Mouse (Mus musculus) testis, adult 2 months (tissue): ENCODE data around the gene Ssbp3. TPM values are rescaled to one million over a fixed set of nuclear protein-coding genes. Genes with fewer than 3 reads are reported as not detected.

Experiments
- H3K27ac ChIP-seq: fragments of 200-500 bp; 2 replicates; pipeline ENCODE4 v1.5.1; 2012; ENCODE audit warnings: low read depth, low read length; ENCODE audit not compliant: control insufficient read depth, insufficient read depth
- H3K27me3 ChIP-seq: fragments of 200-500 bp; 2 replicates; pipeline ENCODE4 v1.6.1; 2012; ENCODE audit warnings: mild to moderate bottlenecking, low read length, moderate library complexity; ENCODE audit not compliant: control insufficient read depth, insufficient read depth
- H3K36me3 ChIP-seq: fragments of 200-500 bp; 2 replicates; pipeline ENCODE4 v1.6.1; 2012; ENCODE audit warnings: mild to moderate bottlenecking, low read length; ENCODE audit not compliant: control insufficient read depth, insufficient read depth
- H3K4me1 ChIP-seq: fragments of 200-500 bp; 2 replicates; pipeline ENCODE4 v1.6.1; 2012; ENCODE audit warnings: low read length; ENCODE audit not compliant: control insufficient read depth, insufficient read depth
- H3K4me3 ChIP-seq: fragments of 200-500 bp; 2 replicates; pipeline ENCODE4 v1.5.1; 2012; ENCODE audit warnings: low read depth, mild to moderate bottlenecking, low read length, moderate library complexity, mixed read lengths; ENCODE audit not compliant: control insufficient read depth
- CTCF ChIP-seq: fragments of 200-500 bp; IDR thresholded peaks from 2 replicates; pipeline ENCODE4 v1.5.1; 2012; ENCODE audit warnings: low read depth, mild to moderate bottlenecking, inconsistent platforms, low read length, moderate library complexity; ENCODE audit not compliant: control insufficient read depth, insufficient read depth, insufficient replicate concordance
- POLR2A ChIP-seq: fragments of 200-500 bp; IDR thresholded peaks from 2 replicates; pipeline ENCODE4 v1.6.1; 2012; ENCODE audit warnings: low read depth, mild to moderate bottlenecking, inconsistent platforms, low read length, moderate library complexity; ENCODE audit not compliant: control insufficient read depth
- polyA plus RNA-seq: library from polyadenylated mRNA; depleted of rRNA; stranded (reverse); fragments of >200 nt; gene quantifications from 2 replicates; pipeline ENCODE4 v1.2.3, GENCODE M21; 2012

Gene Ssbp3
- polyA plus RNA-seq, 1 experiment: 38.3 TPM

- no peaks in the 10 kb centered on the region for H3K4me1 ChIP-seq
- no peaks in the 10 kb centered on the region for H3K27me3 ChIP-seq
- no peak overlapping the region for H3K27ac ChIP-seq
- no peaks in the 10 kb centered on the region for H3K36me3 ChIP-seq
- H3K4me3 ChIP-seq: no peak overlapping the region
- TF ChIP-seq CTCF (no peak), POLR2A (no peak)
Measured at GRCm38 (mm10) chr4:107006229-107006628, 95.7 kb downstream of the Ssbp3 start.

DNA sequence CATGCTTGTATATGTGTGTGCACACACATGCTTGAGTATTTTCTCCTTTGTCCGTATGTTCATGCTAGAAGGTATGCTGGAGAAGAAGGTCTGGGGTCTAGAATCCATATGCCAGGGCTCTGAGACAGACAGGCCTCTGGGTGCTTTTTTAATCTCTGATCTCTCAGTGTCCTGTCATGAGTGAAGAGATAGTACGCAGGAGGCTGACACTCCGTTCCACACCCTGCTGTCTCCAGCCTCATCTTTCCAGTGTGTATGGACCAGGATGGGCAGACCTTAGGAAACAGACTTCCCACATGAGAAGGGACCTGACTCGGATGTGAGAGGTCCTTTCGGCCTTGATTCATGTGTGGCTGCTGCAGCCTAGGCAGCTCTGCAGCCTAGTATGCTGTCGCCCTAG, 96.3 kb downstream of the Ssbp3 start:
- no peak for TF ChIP-seq CTCF
- TF ChIP-seq POLR2A: no peak
- Histone ChIP-seq H3K27ac (no peak overlapping the region), H3K4me1 (no peaks in the 10 kb centered on the region), H3K4me3 (no peak overlapping the region), H3K36me3 (no peaks in the 10 kb centered on the region), H3K27me3 (no peaks in the 10 kb centered on the region)

DNA sequence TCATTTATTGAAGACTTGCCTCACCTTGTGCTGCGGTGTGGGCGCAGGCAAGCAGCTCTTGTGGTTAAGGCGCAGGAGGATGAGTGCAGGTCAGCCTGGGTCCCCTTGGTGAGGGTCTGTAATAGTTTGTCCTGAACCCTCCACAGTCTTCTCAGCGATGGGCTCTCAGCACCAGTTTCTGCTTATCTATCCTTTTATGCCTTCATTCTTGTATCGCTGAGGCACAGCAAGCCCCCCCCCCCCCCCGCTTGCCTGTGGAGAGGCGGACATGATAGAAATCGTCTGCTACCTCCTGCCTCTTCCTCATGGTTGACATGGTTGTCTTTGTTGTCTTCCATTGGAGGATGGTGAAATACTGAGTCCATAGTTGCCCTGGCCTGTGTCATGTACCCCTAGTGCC, 96.9 kb downstream of the Ssbp3 start:
- no peak overlapping the region for H3K4me3 ChIP-seq
- no peaks in the 10 kb centered on the region for H3K36me3 ChIP-seq
- TF ChIP-seq POLR2A: no peak
- TF ChIP-seq CTCF: no peak
- no peaks in the 10 kb centered on the region for H3K4me1 ChIP-seq
- H3K27ac ChIP-seq: no peak overlapping the region
- no peaks in the 10 kb centered on the region for H3K27me3 ChIP-seq

- Histone ChIP-seq H3K4me1 (no peaks in the 10 kb centered on the region), H3K27ac (no peak overlapping the region), H3K4me3 (no peak overlapping the region), H3K36me3 (no peaks in the 10 kb centered on the region), H3K27me3 (no peaks in the 10 kb centered on the region)
- TF ChIP-seq POLR2A: no peak
Measured at GRCm38 (mm10) chr4:107008161-107008560, 97.7 kb downstream of the Ssbp3 start.

GRCm38 (mm10) chr4:107009548-107009947, 99.0 kb downstream of the Ssbp3 start:
- no peak overlapping the region for H3K27ac ChIP-seq
- H3K36me3 ChIP-seq: no peaks in the 10 kb centered on the region
- no peaks in the 10 kb centered on the region for H3K27me3 ChIP-seq

GRCm38 (mm10) chr4:107011325-107012004, 101.0 kb downstream of the Ssbp3 start:
- Histone ChIP-seq H3K27me3 (no peaks in the 10 kb centered on the region), H3K4me1 (no peaks in the 10 kb centered on the region), H3K27ac (no peak overlapping the region), H3K4me3 (no peak overlapping the region), H3K36me3 (no peaks in the 10 kb centered on the region)
- TF ChIP-seq POLR2A (no peak), CTCF (no peak)

More at GRCm38 (mm10) chr4:107009548-107009947, 99.0 kb downstream of the Ssbp3 start:
- TF ChIP-seq CTCF (no peak), POLR2A (no peak)
- H3K4me1 ChIP-seq: no peaks in the 10 kb centered on the region
- H3K4me3 ChIP-seq: no peak overlapping the region

DNA sequence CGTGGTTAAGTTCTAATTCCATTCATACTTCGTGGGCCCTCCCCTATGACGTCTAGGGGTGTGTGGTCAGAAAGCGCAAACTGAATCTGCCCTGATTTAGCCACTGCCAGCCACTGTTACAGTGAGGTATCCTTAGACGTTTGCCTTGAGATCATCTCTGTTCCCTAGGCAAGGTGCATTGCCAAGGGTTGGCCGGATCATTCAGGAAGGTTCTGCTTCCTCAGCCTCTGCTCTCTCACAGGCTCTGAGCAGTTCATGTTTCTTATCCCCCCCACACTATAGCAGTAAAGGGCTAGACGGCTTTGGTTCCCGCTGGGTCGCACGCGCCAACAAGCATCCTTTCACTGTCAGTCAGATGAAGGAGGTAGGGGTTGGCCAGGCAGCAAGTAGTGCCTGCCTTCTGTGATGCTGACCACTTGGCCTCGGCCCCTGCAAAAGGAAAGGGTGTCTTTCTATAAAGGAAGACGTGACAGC, 101.5 kb downstream of the Ssbp3 start:
- no peaks in the 10 kb centered on the region for H3K36me3 ChIP-seq
- no peaks in the 10 kb centered on the region for H3K4me1 ChIP-seq
- no peak overlapping the region for H3K4me3 ChIP-seq
- TF ChIP-seq CTCF: no peak
- TF ChIP-seq POLR2A: no peak
- no peak overlapping the region for H3K27ac ChIP-seq
- no peaks in the 10 kb centered on the region for H3K27me3 ChIP-seq

- Histone ChIP-seq H3K27ac (no peak overlapping the region), H3K4me3 (no peak overlapping the region), H3K36me3 (no peaks in the 10 kb centered on the region), H3K27me3 (no peaks in the 10 kb centered on the region), H3K4me1 (no peaks in the 10 kb centered on the region)
- no peak for TF ChIP-seq CTCF
- TF ChIP-seq POLR2A: no peak
Measured at GRCm38 (mm10) chr4:107012574-107012973, 102.1 kb downstream of the Ssbp3 start.
